Mouse (Mus musculus): ENCODE measurements around the gene Mocs3. TPM values are rescaled to one million over a fixed set of nuclear protein-coding genes. Genes with fewer than 3 reads are reported as not detected.

The Mocs3 gene
- polyA plus RNA-seq (2012; rRNA removed): 17.9 and 21.6 TPM in 2 replicates

DNA sequence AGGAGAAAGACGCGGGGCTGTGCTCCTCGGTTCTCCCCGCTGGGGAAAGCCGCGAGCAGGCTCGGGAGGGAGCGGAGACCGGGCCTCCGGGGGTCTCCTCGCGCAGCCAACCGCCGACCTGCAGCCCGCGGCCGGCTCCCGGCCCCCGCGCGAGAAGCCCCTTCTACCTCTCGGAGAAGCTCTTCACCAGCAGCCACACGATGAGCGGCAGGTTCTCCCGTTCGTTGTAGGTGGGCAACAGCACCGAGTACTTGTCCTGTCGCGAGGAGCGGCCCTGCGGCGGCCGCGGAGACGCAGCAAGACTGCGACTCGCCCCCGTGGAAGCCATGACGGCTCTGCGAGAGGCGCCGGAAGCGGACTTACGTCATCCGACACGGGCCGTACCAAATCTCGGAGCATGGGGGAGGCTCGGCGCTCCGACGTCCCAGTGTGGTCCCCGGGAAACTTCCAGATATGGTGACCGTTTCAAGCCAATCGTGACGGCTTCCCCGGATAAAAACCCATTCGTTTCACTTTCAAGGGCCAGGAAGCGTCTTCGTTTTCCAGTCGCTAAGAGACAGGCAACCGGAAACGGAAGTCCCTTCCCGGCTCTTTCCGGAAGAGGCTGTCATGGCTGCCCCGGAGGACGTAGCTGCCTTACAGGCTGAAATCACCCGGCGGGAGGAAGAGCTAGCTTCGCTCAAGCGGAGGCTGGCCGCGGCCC, at the start of gene Mocs3, which contains the start of the genes Gm20716 and Dpm1:
Gene Mocs3 (plus strand): TSS at position 597 of the 703 bp plus-strand sequence.
Gene Gm20716 (minus strand): TSS at position 339 of the 703 bp plus-strand sequence.
Gene Dpm1 (minus strand): TSS at position 566 of the 703 bp plus-strand sequence.
- TF ChIP-seq CTCF (IDR thresholded peaks at IDR 0.05; ENCODE audit: borderline replicate concordance, extremely low read depth, insufficient read depth, insufficient read length): no peak
- peak; percentile 82 for TF ChIP-seq POLR2A (IDR thresholded peaks at IDR 0.05; ENCODE audit: borderline replicate concordance, extremely low read depth, insufficient read depth, insufficient read length, poor library complexity, severe bottlenecking)
- peak; percentile 96 for DNase-seq (ENCODE audit: low read depth)

DNA sequence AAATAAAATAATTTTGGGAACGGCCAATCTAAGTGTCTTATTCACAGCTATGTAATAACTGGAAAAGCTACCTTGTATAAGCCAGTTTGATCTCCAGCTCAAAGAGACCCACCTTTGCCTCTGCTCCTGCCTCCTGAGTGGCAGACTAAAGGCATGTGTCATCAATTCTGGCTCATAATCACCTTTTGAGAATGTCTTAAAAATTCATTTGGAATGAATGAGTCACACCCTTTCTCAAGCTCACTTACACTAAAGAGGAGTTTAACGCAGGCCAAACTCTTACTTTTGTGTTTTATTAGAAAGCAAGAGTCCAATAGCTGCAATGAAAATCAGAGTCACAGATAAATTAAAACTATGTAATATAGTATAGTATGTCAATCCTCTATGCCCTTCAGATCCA, 38.6 kb upstream of the Mocs3 start:
- TF ChIP-seq POLR2A (IDR thresholded peaks at IDR 0.05; ENCODE audit: borderline replicate concordance, extremely low read depth, insufficient read depth, insufficient read length, poor library complexity, severe bottlenecking): no peak
- no peak for TF ChIP-seq CTCF (IDR thresholded peaks at IDR 0.05; ENCODE audit: borderline replicate concordance, extremely low read depth, insufficient read depth, insufficient read length)
- no peak for DNase-seq (ENCODE audit: low read depth)

DNA sequence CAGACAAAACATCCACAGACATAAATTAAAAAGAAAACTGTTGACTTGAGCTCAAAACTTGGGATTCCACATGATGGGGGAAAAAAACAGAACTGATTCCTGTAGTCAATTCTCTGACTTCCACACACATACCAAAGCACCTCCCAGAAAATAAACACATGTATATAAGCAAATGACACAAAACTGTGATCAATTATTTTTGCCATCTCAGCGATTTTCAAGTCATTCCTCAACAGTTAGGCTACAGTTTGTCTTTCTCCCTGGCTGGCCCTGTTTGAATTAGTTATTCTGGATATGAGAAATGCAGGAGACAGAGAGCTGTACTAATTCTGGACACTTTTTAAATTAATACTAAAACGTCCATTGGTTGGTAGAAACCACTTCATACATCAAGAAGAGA, 36.7 kb upstream of the Mocs3 start:
- no peak for DNase-seq (ENCODE audit: low read depth)
- TF ChIP-seq CTCF (IDR thresholded peaks at IDR 0.05; ENCODE audit: borderline replicate concordance, extremely low read depth, insufficient read depth, insufficient read length): no peak
- TF ChIP-seq POLR2A (IDR thresholded peaks at IDR 0.05; ENCODE audit: borderline replicate concordance, extremely low read depth, insufficient read depth, insufficient read length, poor library complexity, severe bottlenecking): no peak

DNA sequence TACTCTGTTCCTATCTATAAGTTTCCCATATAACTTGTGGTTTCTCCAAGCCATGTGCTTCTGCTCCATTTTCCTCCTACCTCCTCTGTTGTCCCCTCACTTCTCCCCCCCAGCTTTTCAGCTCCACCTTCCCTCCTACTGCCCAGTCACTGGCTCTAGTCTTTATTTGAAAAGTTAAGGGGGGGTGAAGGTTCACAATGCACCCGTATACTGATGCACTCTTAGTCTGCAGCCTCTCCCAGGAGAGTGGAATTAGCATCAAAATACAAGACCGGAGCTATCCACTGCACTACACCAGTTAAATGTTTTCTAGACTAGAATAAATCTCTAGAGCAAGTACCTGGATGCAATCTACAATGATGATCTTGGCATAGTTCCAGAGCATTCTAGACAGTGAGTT, 34.7 kb upstream of the Mocs3 start:
- TF ChIP-seq CTCF (IDR thresholded peaks at IDR 0.05; ENCODE audit: borderline replicate concordance, extremely low read depth, insufficient read depth, insufficient read length) (no peak), POLR2A (IDR thresholded peaks at IDR 0.05; ENCODE audit: borderline replicate concordance, extremely low read depth, insufficient read depth, insufficient read length, poor library complexity, severe bottlenecking) (no peak)
- no peak for DNase-seq (ENCODE audit: low read depth)

DNA sequence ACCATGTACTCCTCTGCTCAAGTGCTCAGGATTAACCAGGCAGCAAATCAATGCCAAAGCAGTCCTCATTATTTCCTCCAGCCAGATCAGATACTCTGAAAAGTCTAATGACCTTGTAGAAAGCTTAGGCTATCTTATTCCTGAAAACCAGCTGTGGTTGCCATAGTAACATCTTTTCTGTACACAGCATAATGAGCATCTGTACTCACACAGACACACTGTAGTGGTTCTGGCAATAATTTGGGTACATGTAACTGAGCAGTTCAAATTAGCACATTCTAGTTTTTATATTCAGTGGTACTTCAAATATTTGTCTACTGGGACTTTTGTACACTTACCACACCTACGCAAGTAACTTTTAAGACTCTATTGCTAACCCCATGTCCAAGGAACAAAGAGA, 32.0 kb upstream of the Mocs3 start:
- DNase-seq (ENCODE audit: low read depth): peak; percentile 57
- no peak for TF ChIP-seq CTCF (IDR thresholded peaks at IDR 0.05; ENCODE audit: borderline replicate concordance, extremely low read depth, insufficient read depth, insufficient read length)
- no peak for TF ChIP-seq POLR2A (IDR thresholded peaks at IDR 0.05; ENCODE audit: borderline replicate concordance, extremely low read depth, insufficient read depth, insufficient read length, poor library complexity, severe bottlenecking)

DNA sequence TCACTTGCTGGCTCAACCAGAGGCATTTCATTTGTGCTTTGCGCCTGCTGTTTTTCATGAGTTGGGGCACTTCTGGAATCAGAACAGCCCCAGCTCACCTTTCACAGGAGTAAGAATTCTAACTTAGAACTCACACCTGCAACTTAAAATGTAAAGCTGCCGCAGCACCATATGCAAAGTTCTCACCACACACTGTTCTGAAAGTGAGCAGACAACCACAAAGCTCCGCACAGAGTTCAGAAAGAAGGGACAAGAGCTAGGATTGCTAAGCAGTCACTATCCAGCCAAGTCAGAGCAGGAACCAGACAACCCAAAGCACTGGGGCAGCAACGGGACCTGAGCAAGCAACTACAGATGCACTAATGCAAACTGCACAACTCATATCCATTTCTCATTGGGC, 30.9 kb upstream of the Mocs3 start:
- DNase-seq (ENCODE audit: low read depth): no peak
- TF ChIP-seq CTCF (IDR thresholded peaks at IDR 0.05; ENCODE audit: borderline replicate concordance, extremely low read depth, insufficient read depth, insufficient read length) (no peak), POLR2A (IDR thresholded peaks at IDR 0.05; ENCODE audit: borderline replicate concordance, extremely low read depth, insufficient read depth, insufficient read length, poor library complexity, severe bottlenecking) (no peak)

DNA sequence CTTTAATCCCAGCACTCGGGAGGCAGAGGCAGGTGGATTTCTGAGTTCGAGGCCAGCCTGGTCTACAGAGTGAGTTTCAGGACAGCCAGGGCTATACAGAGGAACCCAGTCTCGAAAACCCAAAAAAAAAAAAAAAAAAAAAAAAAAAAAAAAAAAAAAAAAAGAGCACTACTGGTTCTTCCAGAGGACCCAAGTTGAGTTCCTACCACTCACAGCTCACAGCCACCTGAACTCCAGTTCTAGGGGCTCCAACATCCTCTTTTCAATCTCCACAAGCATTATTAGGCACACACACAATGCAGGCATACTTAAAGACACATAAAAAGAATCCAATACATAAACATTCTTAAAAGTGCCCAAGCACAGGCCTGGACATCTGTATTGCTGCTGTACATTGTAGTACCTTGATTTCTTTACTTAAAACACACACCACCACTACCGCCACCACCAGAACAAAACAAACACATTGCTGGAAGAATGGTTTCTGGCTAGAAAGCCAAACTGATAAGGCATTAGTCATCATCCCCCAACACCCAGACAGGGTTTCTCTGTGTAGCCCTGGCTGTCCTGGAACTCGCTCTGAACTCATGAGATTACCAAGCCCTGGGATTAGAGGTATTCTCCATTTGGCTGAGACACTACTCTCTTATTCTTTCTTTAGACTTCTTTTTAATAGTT, 30.3 kb upstream of the Mocs3 start:
- DNase-seq (ENCODE audit: low read depth): no peak
- TF ChIP-seq POLR2A (IDR thresholded peaks at IDR 0.05; ENCODE audit: borderline replicate concordance, extremely low read depth, insufficient read depth, insufficient read length, poor library complexity, severe bottlenecking) (no peak), CTCF (IDR thresholded peaks at IDR 0.05; ENCODE audit: borderline replicate concordance, extremely low read depth, insufficient read depth, insufficient read length) (no peak)

DNA sequence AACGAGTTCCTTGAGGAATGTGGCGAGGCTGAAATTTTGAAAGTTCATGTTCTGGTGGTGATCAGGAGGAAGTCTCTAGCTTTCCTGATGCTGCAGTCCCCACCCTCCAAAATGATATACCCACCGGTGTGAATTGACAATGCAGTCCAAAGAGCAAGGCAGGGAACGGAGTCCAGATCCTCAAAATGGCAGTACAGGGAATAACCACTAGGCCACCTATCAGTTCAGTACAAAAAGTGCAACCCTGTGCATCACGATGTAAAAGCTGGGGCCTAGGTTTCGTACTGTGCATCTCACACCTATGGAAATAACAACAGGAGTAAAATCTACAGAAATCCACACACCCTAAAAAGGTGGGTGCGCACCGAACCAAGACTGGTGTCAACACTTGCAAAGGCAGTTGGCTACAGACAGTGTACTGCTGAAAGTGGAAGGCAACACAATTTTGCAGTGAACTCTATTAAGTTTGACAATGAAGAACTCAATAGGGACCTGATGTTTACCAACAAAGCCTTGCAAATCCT, 25.9 kb upstream of the Mocs3 start:
- DNase-seq (ENCODE audit: low read depth): no peak
- no peak for TF ChIP-seq POLR2A (IDR thresholded peaks at IDR 0.05; ENCODE audit: borderline replicate concordance, extremely low read depth, insufficient read depth, insufficient read length, poor library complexity, severe bottlenecking)
- TF ChIP-seq CTCF (IDR thresholded peaks at IDR 0.05; ENCODE audit: borderline replicate concordance, extremely low read depth, insufficient read depth, insufficient read length): no peak

DNA sequence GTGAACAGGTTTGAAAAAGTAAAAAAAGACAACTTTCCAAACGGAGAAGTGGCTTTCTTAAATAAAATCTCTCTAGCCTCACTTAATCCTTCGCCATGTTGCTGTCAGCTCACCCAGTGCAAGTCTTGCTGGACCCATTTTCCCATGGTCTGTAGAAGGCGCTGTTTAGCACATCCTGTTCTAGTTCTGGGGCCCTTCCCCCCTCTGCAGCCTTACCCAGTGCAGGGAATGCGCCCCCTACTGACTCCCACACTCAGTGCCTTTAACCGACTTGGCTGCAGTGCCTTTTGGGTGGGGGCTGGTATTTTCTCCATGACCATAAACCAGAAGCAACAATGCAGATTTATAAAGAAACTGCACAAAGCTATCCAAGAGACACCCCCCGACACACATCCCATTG, 25.2 kb upstream of the Mocs3 start:
- DNase-seq (ENCODE audit: low read depth): peak; percentile 97
- TF ChIP-seq POLR2A (IDR thresholded peaks at IDR 0.05; ENCODE audit: borderline replicate concordance, extremely low read depth, insufficient read depth, insufficient read length, poor library complexity, severe bottlenecking) (no peak), CTCF (IDR thresholded peaks at IDR 0.05; ENCODE audit: borderline replicate concordance, extremely low read depth, insufficient read depth, insufficient read length) (peak; percentile 99)

DNA sequence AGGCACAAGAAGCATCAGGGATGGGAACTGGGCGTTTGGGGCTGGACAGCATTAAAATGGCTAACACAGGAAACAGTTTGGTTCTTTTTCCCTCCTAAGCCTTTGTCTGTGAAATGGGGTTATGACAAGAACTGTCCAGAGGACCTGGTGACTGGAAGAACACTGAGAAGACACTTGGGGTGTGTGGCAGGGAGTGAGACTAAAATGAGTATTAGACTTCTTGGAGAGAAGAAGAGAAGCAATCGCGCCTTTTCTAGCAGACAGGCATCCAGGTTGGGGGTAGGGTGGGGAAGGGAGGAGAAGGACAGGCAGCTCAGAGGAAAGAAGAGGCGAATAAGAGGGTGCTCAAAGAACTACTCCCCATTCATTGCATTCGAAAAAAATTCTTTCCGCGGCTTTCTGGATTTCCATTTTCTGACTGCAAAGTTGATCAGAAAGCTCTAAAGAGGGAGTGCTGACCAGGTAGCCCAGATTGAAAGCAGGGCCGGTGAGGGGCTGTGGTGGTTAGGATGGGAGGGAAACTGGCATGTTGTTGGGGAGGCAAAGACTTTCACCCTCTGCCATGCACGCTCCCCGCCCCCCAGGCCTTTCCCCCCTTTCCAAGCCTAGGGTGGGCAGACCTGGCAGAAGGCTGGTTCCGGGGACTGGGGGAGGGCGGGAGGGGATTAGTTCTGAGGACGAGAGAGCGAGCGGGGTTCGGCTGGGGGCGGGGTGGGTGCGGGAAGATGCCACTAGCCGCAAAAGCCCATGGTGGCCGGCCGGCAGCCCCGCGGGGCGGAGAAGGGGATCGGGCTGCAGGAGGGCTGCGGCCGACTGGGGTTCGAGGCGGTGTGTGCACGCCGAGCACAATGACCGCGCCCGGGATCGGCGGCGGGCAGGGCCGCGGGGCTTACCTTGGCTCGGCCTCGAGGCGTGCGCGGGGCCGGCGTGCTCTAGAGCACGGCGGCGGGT, 24.5 kb upstream of the Mocs3 start:
- peak; percentile 54 for DNase-seq (ENCODE audit: low read depth)
- TF ChIP-seq CTCF (IDR thresholded peaks at IDR 0.05; ENCODE audit: borderline replicate concordance, extremely low read depth, insufficient read depth, insufficient read length): no peak
- 0 out of 2 replicates have a peak, but pooled peaks have one; percentile 23 for TF ChIP-seq POLR2A (IDR thresholded peaks at IDR 0.05; ENCODE audit: borderline replicate concordance, extremely low read depth, insufficient read depth, insufficient read length, poor library complexity, severe bottlenecking)

Data from brain, embryonic 14.5 days (tissue).